Mouse (Mus musculus): ENCODE data around the gene Olfr958. TPM values are rescaled to one million over a fixed set of nuclear protein-coding genes. Genes with fewer than 3 reads are reported as not detected.

The Olfr958 gene
- polyA plus RNA-seq, 1 experiment, result not detected

DNA sequence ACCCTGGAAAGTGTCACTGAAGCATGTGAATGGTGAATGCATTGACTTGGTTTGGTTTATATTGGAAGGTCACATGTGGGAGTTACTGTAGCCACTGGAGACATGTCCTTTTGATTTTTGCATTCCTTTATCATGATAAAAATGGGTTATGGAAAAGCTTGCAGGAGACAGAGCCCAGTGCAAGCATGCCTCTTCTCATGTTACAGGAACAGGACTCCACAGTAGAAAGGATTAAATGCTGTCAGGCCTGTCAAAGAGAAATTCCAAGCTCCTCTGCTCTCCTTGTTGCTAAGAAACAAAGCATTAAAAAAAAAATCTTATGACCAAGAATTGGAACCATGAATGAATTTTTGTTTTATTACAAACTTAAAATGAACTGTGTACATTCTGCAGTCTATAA lies 35.3 kb downstream of the Olfr958 start:
- H3K36me3 ChIP-seq (ENCODE audit: control insufficient read depth), result no peaks in the 10 kb centered on the region

DNA sequence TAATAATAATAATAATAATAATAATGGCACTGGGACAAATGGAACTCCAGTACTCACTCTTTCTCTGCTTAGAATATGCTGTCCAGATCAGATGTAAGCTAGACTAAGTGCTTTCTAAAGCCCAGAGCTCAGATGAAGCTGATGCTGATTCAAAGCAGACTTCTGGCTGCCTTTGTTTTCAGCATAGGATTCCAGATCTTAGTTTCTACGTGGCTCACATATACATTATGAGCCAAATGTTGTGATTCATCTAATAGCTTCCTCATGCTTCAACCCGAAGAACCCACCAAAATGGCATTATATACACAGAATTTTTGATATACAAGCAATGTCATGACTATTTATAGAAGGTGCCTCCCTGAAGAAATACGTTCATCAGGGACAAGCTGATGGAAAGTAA lies 38.3 kb downstream of the Olfr958 start, which contains the start of gene Olfr957:
TSS of gene Olfr957 (minus strand) at position 279 of the 400 bp plus-strand sequence.
- H3K4me1 ChIP-seq (ENCODE audit: control insufficient read depth), result no peaks in the 10 kb centered on the region
- H3K36me3 ChIP-seq (ENCODE audit: control insufficient read depth), result no peaks in the 10 kb centered on the region
- H3K27me3 ChIP-seq (ENCODE audit: control insufficient read depth), result no peaks in the 10 kb centered on the region
- TF ChIP-seq GATA1 (IDR thresholded peaks at IDR 0.05; ENCODE audit: low read length), result no peak
- H3K9me3 ChIP-seq (ENCODE audit: control insufficient read depth, low read length), result no peaks in the 10 kb centered on the region
- H3K4me3 ChIP-seq (replicated peaks), result no peak within 1 kb of the TSS

More for the DNA sequence above, 35.3 kb downstream of the Olfr958 start:
- no peak for TF ChIP-seq GATA1 (IDR thresholded peaks at IDR 0.05; ENCODE audit: low read length)
- TF ChIP-seq TAL1 (IDR thresholded peaks at IDR 0.05; ENCODE audit: low read length), result no peak
- H3K4me3 ChIP-seq (replicated peaks), result no peak overlapping the region
- H3K9me3 ChIP-seq (ENCODE audit: control insufficient read depth, low read length), result no peaks in the 10 kb centered on the region
- no peaks in the 10 kb centered on the region for H3K4me1 ChIP-seq (ENCODE audit: control insufficient read depth)
- no peaks in the 10 kb centered on the region for H3K27me3 ChIP-seq (ENCODE audit: control insufficient read depth)

DNA sequence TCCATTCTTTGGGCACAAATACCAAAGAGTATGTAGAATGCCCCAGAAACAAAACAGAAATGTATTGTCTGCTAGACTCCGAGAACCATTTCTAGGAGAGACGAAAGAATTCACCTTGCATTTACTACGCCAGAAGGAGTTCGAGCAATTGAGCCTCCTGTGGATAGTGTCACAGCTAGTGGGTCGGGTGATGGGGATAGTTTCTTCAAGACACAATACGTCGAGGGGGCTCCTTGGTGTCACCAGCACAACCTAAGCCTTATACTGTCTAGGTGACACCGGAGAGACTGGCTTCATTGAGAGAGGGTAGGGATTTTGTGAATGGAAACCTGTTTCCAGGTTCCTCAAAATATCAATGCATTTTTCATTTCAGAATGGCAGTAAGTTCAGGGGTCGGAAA lies 44.4 kb downstream of the Olfr958 start:
- H3K4me3 ChIP-seq (replicated peaks), result no peak overlapping the region
- no peaks in the 10 kb centered on the region for H3K27me3 ChIP-seq (ENCODE audit: control insufficient read depth)
- no peaks in the 10 kb centered on the region for H3K9me3 ChIP-seq (ENCODE audit: control insufficient read depth, low read length)
- H3K4me1 ChIP-seq (ENCODE audit: control insufficient read depth), result no peaks in the 10 kb centered on the region
- no peak for TF ChIP-seq TAL1 (IDR thresholded peaks at IDR 0.05; ENCODE audit: low read length)
- no peak for TF ChIP-seq GATA1 (IDR thresholded peaks at IDR 0.05; ENCODE audit: low read length)
- no peaks in the 10 kb centered on the region for H3K36me3 ChIP-seq (ENCODE audit: control insufficient read depth)

DNA sequence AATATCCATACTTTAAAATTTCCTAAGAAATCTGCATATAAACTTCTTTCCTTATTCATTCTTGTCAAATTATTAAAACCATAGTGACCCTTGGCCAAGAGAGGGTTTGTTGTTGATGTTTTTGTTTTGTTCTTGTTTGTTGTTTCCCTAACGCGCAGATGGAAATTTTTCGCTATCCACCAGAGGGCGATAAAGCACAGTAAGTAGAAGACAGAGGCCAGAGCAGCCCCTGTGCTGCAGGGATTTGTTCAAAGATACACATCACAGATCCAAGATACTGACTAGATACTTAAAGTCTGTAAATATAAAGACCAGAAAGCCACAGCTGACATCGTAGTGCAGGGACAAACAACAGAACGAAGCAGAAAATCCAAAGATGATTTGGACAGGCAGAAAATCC lies 44.9 kb downstream of the Olfr958 start:
- H3K9me3 ChIP-seq (ENCODE audit: control insufficient read depth, low read length), result no peaks in the 10 kb centered on the region
- no peaks in the 10 kb centered on the region for H3K36me3 ChIP-seq (ENCODE audit: control insufficient read depth)
- no peaks in the 10 kb centered on the region for H3K27me3 ChIP-seq (ENCODE audit: control insufficient read depth)
- no peaks in the 10 kb centered on the region for H3K4me1 ChIP-seq (ENCODE audit: control insufficient read depth)
- TF ChIP-seq TAL1 (IDR thresholded peaks at IDR 0.05; ENCODE audit: low read length) (no peak), GATA1 (IDR thresholded peaks at IDR 0.05; ENCODE audit: low read length) (no peak)
- H3K4me3 ChIP-seq (replicated peaks), result no peak overlapping the region

Other genes starting within 250 kb of the Olfr958 start
- not detected in 2 replicates for gene Olfr948, start 228.0 kb downstream of the Olfr958 start, polyA plus RNA-seq (2012)
- gene Olfr951, start 166.6 kb downstream of the Olfr958 start, polyA plus RNA-seq (2012), result not detected in 2 replicates
- gene Olfr952, start 126.9 kb downstream of the Olfr958 start, polyA plus RNA-seq (2012), result not detected in 2 replicates
- not detected in 2 replicates for gene Olfr954, start 97.4 kb downstream of the Olfr958 start, polyA plus RNA-seq (2012)
- gene Olfr955, start 82.1 kb downstream of the Olfr958 start, polyA plus RNA-seq (2012), result not detected in 2 replicates
- not detected in 2 replicates for gene Olfr44, start 60.1 kb downstream of the Olfr958 start, polyA plus RNA-seq (2012)
- gene Olfr957, start 38.2 kb downstream of the Olfr958 start, polyA plus RNA-seq (2012), result not detected in 2 replicates
- not detected in 2 replicates for gene Olfr959, start 21.5 kb upstream of the Olfr958 start, polyA plus RNA-seq (2012)
- not detected in 2 replicates for gene AW551984, start 50.3 kb upstream of the Olfr958 start, polyA plus RNA-seq (2012)
- not detected in 2 replicates for gene Olfr148, start 56.6 kb upstream of the Olfr958 start, polyA plus RNA-seq (2012)
- gene Olfr960, start 67.3 kb upstream of the Olfr958 start, polyA plus RNA-seq (2012), result not detected in 2 replicates
- not detected in 2 replicates for gene Olfr961, start 91.0 kb upstream of the Olfr958 start, polyA plus RNA-seq (2012)
- not detected in 2 replicates for gene Olfr963, start 113.2 kb upstream of the Olfr958 start, polyA plus RNA-seq (2012)
- not detected in 2 replicates for gene Olfr149, start 153.1 kb upstream of the Olfr958 start, polyA plus RNA-seq (2012)
- gene Olfr965, start 157.3 kb upstream of the Olfr958 start, polyA plus RNA-seq (2012), result not detected in 2 replicates
- gene Olfr150, start 176.9 kb upstream of the Olfr958 start, polyA plus RNA-seq (2012), result not detected in 2 replicates
- not detected in 2 replicates for gene Olfr967, start 192.2 kb upstream of the Olfr958 start, polyA plus RNA-seq (2012)
- not detected in 2 replicates for gene Olfr968, start 229.2 kb upstream of the Olfr958 start, polyA plus RNA-seq (2012)
- not detected in 2 replicates for gene Olfr969, start 236.9 kb upstream of the Olfr958 start, polyA plus RNA-seq (2012)